In genomic region chr19:4046866-4047254, GRCm38 (mm10) we compare ENCODE assay signal across 11 mouse cellular contexts. TPM values are rescaled to one million over a fixed set of nuclear protein-coding genes. Genes with fewer than 3 reads are reported as not detected.
DNase-seq lines count a peak whose midpoint lies in the region; ATAC-seq and TF ChIP-seq lines count a peak whose summit lies in the region.
"Had no signal": no experiment of that assay in that cellular context is flagged by ENCODE, and none has a peak within 500 bp of the region (broad histone marks: within the 10 kb centered on the region; RNA-seq: fewer than 3 reads in every experiment).

No protein-coding gene starts in this region.

- no peak for TF ChIP-seq EP300 in stomach, postnatal 0 days (optimal IDR thresholded peaks at IDR 0.05)

- ATAC-seq in stomach, postnatal 0 days (ENCODE audit: low FRiP score, low TSS enrichment) = peak; percentile 62

- H3K4me1 ChIP-seq in testis, adult 2 months (ENCODE audit: control insufficient read depth, insufficient read depth, low read length) = peaks cover 11% of the 10 kb centered on the region
- peaks cover 16% of the 10 kb centered on the region for H3K4me1 ChIP-seq in liver, adult 2 months (ENCODE audit: control insufficient read depth, insufficient read depth, low read length)
- H3K4me1 ChIP-seq in stomach, postnatal 0 days (replicated peaks; ENCODE audit: control insufficient read depth, insufficient read depth) = no peaks in the 10 kb centered on the region

- TF ChIP-seq CTCF in testis, adult 2 months (IDR thresholded peaks at IDR 0.05; ENCODE audit: control insufficient read depth, insufficient read depth, insufficient replicate concordance, low read depth, low read length) = no peak
- TF ChIP-seq CTCF in liver, adult 2 months (IDR thresholded peaks at IDR 0.05; ENCODE audit: low read depth, low read length) = no peak
- no peak for TF ChIP-seq CTCF in stomach, postnatal 0 days (IDR thresholded peaks at IDR 0.05; ENCODE audit: low read depth)

- H3K4me3 ChIP-seq in testis, adult 2 months (ENCODE audit: control insufficient read depth, low read depth, low read length) = no peak overlapping the region
- no peak overlapping the region for H3K4me3 ChIP-seq in liver, adult 2 months (ENCODE audit: insufficient read depth, low read depth, low read length)
- H3K4me3 ChIP-seq in stomach, postnatal 0 days (ENCODE audit: low read depth, low read length) = no peak overlapping the region

- no peaks in the 10 kb centered on the region for H3K36me3 ChIP-seq in testis, adult 2 months (ENCODE audit: control insufficient read depth, insufficient read depth, low read length)
- no peaks in the 10 kb centered on the region for H3K36me3 ChIP-seq in liver, adult 2 months (ENCODE audit: control insufficient read depth, insufficient read depth, low read length)
- no peaks in the 10 kb centered on the region for H3K36me3 ChIP-seq in stomach, postnatal 0 days (ENCODE audit: control insufficient read depth, insufficient read depth, low read length)

- no peak for TF ChIP-seq POLR2A in testis, adult 2 months (IDR thresholded peaks at IDR 0.05; ENCODE audit: control insufficient read depth, low read depth, low read length)
- no peak for TF ChIP-seq POLR2A in liver, adult 2 months (IDR thresholded peaks at IDR 0.05; ENCODE audit: extremely low read depth, insufficient read depth, low read length)

- peak overlapping the region; percentile 5; the same call in 1 of the 2 replicates for H3K27ac ChIP-seq in testis, adult 2 months (ENCODE audit: control insufficient read depth, insufficient read depth, low read depth, low read length)
- H3K27ac ChIP-seq in liver, adult 2 months (replicated peaks; ENCODE audit: insufficient read depth, low read depth, low read length) = peak overlapping the region; percentile 81
- H3K27ac ChIP-seq in stomach, postnatal 0 days (replicated peaks) = peak overlapping the region; percentile 93

- no peak for DNase-seq in testis, postnatal 10 days (ENCODE audit: low spot score)
- peak; percentile 61 for DNase-seq in c-Kit-positive CD71-positive TER-119-positive erythroid progenitor cells, embryonic 14.5 days (ENCODE audit: low spot score)
- DNase-seq in liver, adult 2 months (ENCODE audit: extremely low read depth, low read depth, low spot score) = peak; percentile 59
- DNase-seq in stomach, postnatal 0 days (ENCODE audit: low spot score) = peak; percentile 86
- no peak for DNase-seq in Muller cell, postnatal 12 days (ENCODE audit: inconsistent ontology term)
- no peak for DNase-seq in adrenal gland, postnatal 25 days
- DNase-seq: cerebellum, postnatal 10 days; gastrocnemius, postnatal 25 days had no signal

- no peaks in the 10 kb centered on the region for H3K27me3 ChIP-seq in testis, adult 2 months (ENCODE audit: control insufficient read depth, insufficient read depth, low read length)
- no peaks in the 10 kb centered on the region for H3K27me3 ChIP-seq in liver, adult 2 months (ENCODE audit: control insufficient read depth, insufficient read depth, low read length)
- no peaks in the 10 kb centered on the region for H3K27me3 ChIP-seq in stomach, postnatal 0 days (ENCODE audit: control insufficient read depth, insufficient read depth, low read length)

- H3K9ac ChIP-seq in liver, adult 2 months (ENCODE audit: low read depth, low read length) = no peak overlapping the region
- no peak overlapping the region for H3K9ac ChIP-seq in stomach, postnatal 0 days (ENCODE audit: low read length)

- H3K79me2 ChIP-seq in liver, adult 2 months (ENCODE audit: control insufficient read depth, insufficient read depth, low read length) = no peaks in the 10 kb centered on the region

- H3K9me3 ChIP-seq in stomach, postnatal 0 days (ENCODE audit: control insufficient read depth, low read length) = no peaks in the 10 kb centered on the region

- H3K4me2 ChIP-seq in stomach, postnatal 0 days (replicated peaks; ENCODE audit: low read depth) = no peak overlapping the region

- WGBS in liver, adult 2 months = 58% methylated on average over 8 of the region's 8 CpGs
- WGBS in stomach, postnatal 0 days = 50% methylated on average over 8 of the region's 8 CpGs

RNA-seq across cellular contexts. Expression of gene Gstp2, which starts 1.0 kb away (rescaled TPM):
- polyA plus RNA-seq in testis, adult 2 months (2012; rRNA removed) = 1.5 TPM in 2 replicates
- total RNA-seq in liver, adult 2 months (2014; rRNA removed) = 4.1 and 7.9 TPM in 2 replicates
- 4.4 and 9.2 TPM in 2 replicates for polyA plus RNA-seq in liver, adult 2 months (2012; rRNA removed)
- 85.2 and 93.1 TPM in 2 replicates for polyA plus RNA-seq in stomach, postnatal 0 days (2015; fragmentation: Nextera tagmentation; extraction: Ambion mirVana)
- 58.6 and 65.7 TPM in 2 replicates for total RNA-seq in adrenal gland, postnatal 25 days (2021)
- total RNA-seq: hematopoietic stem cell, adult 5-6 weeks had no signal

RNA-seq across cellular contexts. Expression of gene Gstp1, which starts 9.1 kb away (rescaled TPM):
- polyA plus RNA-seq in testis, adult 2 months (2012; rRNA removed) = 88.6 and 94.9 TPM in 2 replicates
- 456 and 810 TPM in 2 replicates for total RNA-seq in liver, adult 2 months (2014; rRNA removed)
- 965 and 1,374 TPM in 2 replicates for polyA plus RNA-seq in liver, adult 2 months (2012; rRNA removed)
- 1,012 and 1,081 TPM in 2 replicates for polyA plus RNA-seq in stomach, postnatal 0 days (2015; fragmentation: Nextera tagmentation; extraction: Ambion mirVana)
- 383 and 392 TPM in 2 replicates for total RNA-seq in adrenal gland, postnatal 25 days (2021)

RNA-seq across cellular contexts. Expression of gene Gstp3, which starts 12.5 kb away (rescaled TPM):
- not detected in 2 replicates for polyA plus RNA-seq in testis, adult 2 months (2012; rRNA removed)
- 21.5 and 28.1 TPM in 2 replicates for total RNA-seq in liver, adult 2 months (2014; rRNA removed)
- 54.3 and 66.1 TPM in 2 replicates for polyA plus RNA-seq in liver, adult 2 months (2012; rRNA removed)
- 7.1 and 9.7 TPM in 2 replicates for polyA plus RNA-seq in stomach, postnatal 0 days (2015; fragmentation: Nextera tagmentation; extraction: Ambion mirVana)
- total RNA-seq in adrenal gland, postnatal 25 days (2021) = 0.76 and 5.2 TPM in 2 replicates
- total RNA-seq: gastrocnemius, postnatal 25 days had no signal
- polyA plus RNA-seq: kidney, postnatal 0 days had no signal

RNA-seq across cellular contexts. Expression of gene Ndufv1, which starts 34.3 kb away (rescaled TPM):
- 145 and 173 TPM in 2 replicates for polyA plus RNA-seq in testis, adult 2 months (2012; rRNA removed)
- 189 and 197 TPM in 2 replicates for total RNA-seq in liver, adult 2 months (2014; rRNA removed)
- polyA plus RNA-seq in liver, adult 2 months (2012; rRNA removed) = 239 and 251 TPM in 2 replicates
- 213 and 216 TPM in 2 replicates for polyA plus RNA-seq in stomach, postnatal 0 days (2015; fragmentation: Nextera tagmentation; extraction: Ambion mirVana)
- 244 and 297 TPM in 2 replicates for total RNA-seq in adrenal gland, postnatal 25 days (2021)

RNA-seq across cellular contexts. Expression of gene Cabp2, which starts 34.5 kb away (rescaled TPM):
- not detected in 2 replicates for polyA plus RNA-seq in testis, adult 2 months (2012; rRNA removed)
- total RNA-seq in liver, adult 2 months (2014; rRNA removed) = 0.13 and 0.37 TPM in 2 replicates
- polyA plus RNA-seq in liver, adult 2 months (2012; rRNA removed) = 0.27 and 0.70 TPM in 2 replicates
- not detected in 2 replicates for polyA plus RNA-seq in stomach, postnatal 0 days (2015; fragmentation: Nextera tagmentation; extraction: Ambion mirVana)
- not detected in 2 replicates for total RNA-seq in adrenal gland, postnatal 25 days (2021)
- total RNA-seq: gastrocnemius, postnatal 25 days; hematopoietic stem cell, adult 5-6 weeks had no signal

Comparison
In these comparisons a context has a peak if more than half of its experiments do, and no peak if none do; other contexts are left out.
1. H3K27ac ChIP-seq: peak in every context shown above with its lines; median percentile 93 in stomach, postnatal 0 days; 81 in liver, adult 2 months; 5 in testis, adult 2 months.
2. DNase-seq: peak in c-Kit-positive CD71-positive TER-119-positive erythroid progenitor cells, embryonic 14.5 days (single experiment), liver, adult 2 months (single experiment) and stomach, postnatal 0 days (single experiment); none in testis, postnatal 10 days (single experiment), Muller cell, postnatal 12 days (single experiment) and adrenal gland, postnatal 25 days (single experiment).
3. RNA of gene Gstp1, which starts 9.1 kb away (polyA plus RNA-seq): 965 to 1,374 TPM in liver, adult 2 months and 1,012 to 1,081 TPM in stomach, postnatal 0 days; 88.6 to 94.9 TPM in testis, adult 2 months; every median in the first group is over 10 times any median in the second.